Mouse (Mus musculus) liver, adult 2 months (tissue): ENCODE measurements around the gene Gpc6.

Experiments used
- CTCF ChIP-seq: fragments of 200-500 bp; IDR thresholded peaks from 2 replicates; pipeline ENCODE4 v1.5.1; 2011; ENCODE audit warnings: low read depth, low read length, control low read depth
- POLR2A ChIP-seq: fragments of 200-500 bp; IDR thresholded peaks from 2 replicates; pipeline ENCODE4 v1.6.1; 2011; ENCODE audit warnings: low read length, control low read depth; ENCODE audit not compliant: insufficient read depth; ENCODE audit errors: extremely low read depth

GRCm38 (mm10) chr14:117714165-117714564, 789.0 kb downstream of the Gpc6 start:
- TF ChIP-seq POLR2A (no peak), CTCF (no peak)
